Mouse (Mus musculus): Measurements from ENCODE around the gene Sec14l1. TPM values are rescaled to one million over a fixed set of nuclear protein-coding genes. Genes with fewer than 3 reads are reported as not detected.

Sec14l1 gene
- polyA plus RNA-seq, 1 experiment from 2014 or later, result 63.9 TPM

- no peak overlapping the region for H3K9ac ChIP-seq
- no peaks in the 10 kb centered on the region for H3K9me3 ChIP-seq
- no peaks in the 10 kb centered on the region for H3K4me1 ChIP-seq
- no peak for ATAC-seq (replicated peaks)
- 63% methylated on average over 21 of the region's 21 CpGs for WGBS
- no peak overlapping the region for H3K4me2 ChIP-seq
- H3K4me3 ChIP-seq, result no peak overlapping the region
- no peaks in the 10 kb centered on the region for H3K27me3 ChIP-seq (replicated peaks)
- H3K36me3 ChIP-seq (replicated peaks), result no peaks in the 10 kb centered on the region
- no peak overlapping the region for H3K27ac ChIP-seq
Observed at GRCm38 (mm10) chr11:117185076-117185933, 70.3 kb downstream of the Sec14l1 start.

- WGBS, result 71% methylated on average over 5 of the region's 5 CpGs
- Histone ChIP-seq H3K9me3 (no peaks in the 10 kb centered on the region), H3K4me1 (no peaks in the 10 kb centered on the region), H3K27me3 (replicated peaks) (no peaks in the 10 kb centered on the region), H3K36me3 (replicated peaks) (no peaks in the 10 kb centered on the region), H3K4me2 (no peak overlapping the region), H3K9ac (no peak overlapping the region), H3K4me3 (no peak overlapping the region), H3K27ac (no peak overlapping the region)
- ATAC-seq (replicated peaks), result no peak
Observed at GRCm38 (mm10) chr11:117191524-117191923, 76.6 kb downstream of the Sec14l1 start.

GRCm38 (mm10) chr11:117194475-117194937, 79.5 kb downstream of the Sec14l1 start:
- H3K27me3 ChIP-seq (replicated peaks), result peaks cover 15% of the 10 kb centered on the region
- H3K27ac ChIP-seq, result no peak overlapping the region
- no peak overlapping the region for H3K9ac ChIP-seq
- no peak for ATAC-seq (replicated peaks)
- peaks cover 5% of the 10 kb centered on the region for H3K4me1 ChIP-seq
- no peaks in the 10 kb centered on the region for H3K9me3 ChIP-seq
- H3K4me2 ChIP-seq, result no peak overlapping the region
- H3K4me3 ChIP-seq, result no peak overlapping the region
- WGBS, result 73% methylated on average over 11 of the region's 11 CpGs
- H3K36me3 ChIP-seq (replicated peaks), result no peaks in the 10 kb centered on the region

- Histone ChIP-seq H3K4me2 (no peak overlapping the region), H3K9ac (no peak overlapping the region), H3K27me3 (replicated peaks) (peaks cover 24% of the 10 kb centered on the region), H3K9me3 (no peaks in the 10 kb centered on the region), H3K4me1 (peaks cover 10% of the 10 kb centered on the region), H3K36me3 (replicated peaks) (no peaks in the 10 kb centered on the region), H3K4me3 (no peak overlapping the region), H3K27ac (no peak overlapping the region)
- 91% methylated on average over 6 of the region's 6 CpGs for WGBS
- no peak for ATAC-seq (replicated peaks)
Observed at GRCm38 (mm10) chr11:117195616-117196015, 80.6 kb downstream of the Sec14l1 start.

GRCm38 (mm10) chr11:117196681-117197080, 81.7 kb downstream of the Sec14l1 start:
- 93% methylated on average over 7 of the region's 7 CpGs for WGBS
- H3K4me2 ChIP-seq, result no peak overlapping the region
- no peaks in the 10 kb centered on the region for H3K9me3 ChIP-seq
- peaks cover 33% of the 10 kb centered on the region for H3K27me3 ChIP-seq (replicated peaks)
- H3K9ac ChIP-seq, result no peak overlapping the region
- ATAC-seq (replicated peaks), result no peak
- H3K27ac ChIP-seq, result no peak overlapping the region
- H3K4me3 ChIP-seq, result no peak overlapping the region
- H3K4me1 ChIP-seq, result peaks cover 10% of the 10 kb centered on the region
- no peaks in the 10 kb centered on the region for H3K36me3 ChIP-seq (replicated peaks)

- Histone ChIP-seq H3K4me2 (no peak overlapping the region), H3K4me3 (no peak overlapping the region), H3K36me3 (replicated peaks) (no peaks in the 10 kb centered on the region), H3K27me3 (replicated peaks) (peaks cover 33% of the 10 kb centered on the region), H3K9me3 (no peaks in the 10 kb centered on the region), H3K9ac (no peak overlapping the region), H3K27ac (no peak overlapping the region), H3K4me1 (peaks cover 10% of the 10 kb centered on the region)
- WGBS, result 94% methylated on average over 5 of the region's 5 CpGs
- no peak for ATAC-seq (replicated peaks)
Observed at GRCm38 (mm10) chr11:117198122-117198521, 83.2 kb downstream of the Sec14l1 start.

- peak within 1 kb of the TSS; percentile 9 for H3K9ac ChIP-seq
- H3K27me3 ChIP-seq (replicated peaks), result peaks cover 33% of the 10 kb centered on the region
- H3K27ac ChIP-seq, result no peak within 1 kb of the TSS
- H3K36me3 ChIP-seq (replicated peaks), result no peaks in the 10 kb centered on the region
- peak within 1 kb of the TSS; percentile 31 for H3K4me3 ChIP-seq
- peaks cover 10% of the 10 kb centered on the region for H3K4me1 ChIP-seq
- H3K4me2 ChIP-seq, result peak within 1 kb of the TSS; percentile 55
- WGBS, result 2% methylated on average over 70 of the region's 70 CpGs
- no peaks in the 10 kb centered on the region for H3K9me3 ChIP-seq
- no peak for ATAC-seq (replicated peaks)
Observed at GRCm38 (mm10) chr11:117199282-117200175, 84.6 kb downstream of the Sec14l1 start, which contains the start of gene Sept9. TSS of gene Sept9 (plus strand) at chr11:117199661.

GRCm38 (mm10) chr11:117201846-117202245, 86.9 kb downstream of the Sec14l1 start:
- Histone ChIP-seq H3K36me3 (replicated peaks) (no peaks in the 10 kb centered on the region), H3K4me2 (no peak overlapping the region), H3K4me3 (no peak overlapping the region), H3K27ac (no peak overlapping the region), H3K27me3 (replicated peaks) (peaks cover 33% of the 10 kb centered on the region), H3K9ac (no peak overlapping the region), H3K4me1 (peaks cover 10% of the 10 kb centered on the region), H3K9me3 (no peaks in the 10 kb centered on the region)
- no peak for ATAC-seq (replicated peaks)
- 88% methylated on average over 12 of the region's 12 CpGs for WGBS

- Histone ChIP-seq H3K9me3 (no peaks in the 10 kb centered on the region), H3K4me3 (no peak overlapping the region), H3K27me3 (replicated peaks) (peaks cover 17% of the 10 kb centered on the region), H3K36me3 (replicated peaks) (no peaks in the 10 kb centered on the region), H3K9ac (no peak overlapping the region), H3K27ac (no peak overlapping the region), H3K4me1 (peaks cover 4% of the 10 kb centered on the region), H3K4me2 (no peak overlapping the region)
- no peak for ATAC-seq (replicated peaks)
- WGBS, result 92% methylated on average over 8 of the region's 8 CpGs
Observed at GRCm38 (mm10) chr11:117204606-117205005, 89.6 kb downstream of the Sec14l1 start.

GRCm38 (mm10) chr11:117205042-117205441, 90.1 kb downstream of the Sec14l1 start:
- H3K4me3 ChIP-seq, result no peak overlapping the region
- no peaks in the 10 kb centered on the region; the same call in 1 of the 2 replicates for H3K4me1 ChIP-seq
- H3K9ac ChIP-seq, result no peak overlapping the region
- no peak for ATAC-seq (replicated peaks)
- no peak overlapping the region for H3K27ac ChIP-seq
- no peaks in the 10 kb centered on the region for H3K36me3 ChIP-seq (replicated peaks)
- peaks cover 13% of the 10 kb centered on the region for H3K27me3 ChIP-seq (replicated peaks)
- no peaks in the 10 kb centered on the region for H3K9me3 ChIP-seq
- 77% methylated on average over 6 of the region's 6 CpGs for WGBS
- H3K4me2 ChIP-seq, result no peak overlapping the region

GRCm38 (mm10) chr11:117205447-117205846, 90.5 kb downstream of the Sec14l1 start:
- H3K4me2 ChIP-seq, result no peak overlapping the region
- H3K36me3 ChIP-seq (replicated peaks), result no peaks in the 10 kb centered on the region
- no peak overlapping the region for H3K4me3 ChIP-seq
- H3K27ac ChIP-seq, result no peak overlapping the region
- ATAC-seq (replicated peaks), result no peak
- H3K27me3 ChIP-seq (replicated peaks), result peaks cover 10% of the 10 kb centered on the region
- no peak overlapping the region for H3K9ac ChIP-seq
- 79% methylated on average over 9 of the region's 9 CpGs for WGBS
- no peaks in the 10 kb centered on the region for H3K4me1 ChIP-seq
- H3K9me3 ChIP-seq, result no peaks in the 10 kb centered on the region

- no peaks in the 10 kb centered on the region for H3K4me1 ChIP-seq
- no peak overlapping the region for H3K9ac ChIP-seq
- H3K4me3 ChIP-seq, result no peak overlapping the region
- H3K36me3 ChIP-seq (replicated peaks), result no peaks in the 10 kb centered on the region
- H3K9me3 ChIP-seq, result no peaks in the 10 kb centered on the region
- no peak overlapping the region for H3K27ac ChIP-seq
- 64% methylated on average over 5 of the region's 5 CpGs for WGBS
- no peak for ATAC-seq (replicated peaks)
- no peaks in the 10 kb centered on the region for H3K27me3 ChIP-seq (replicated peaks)
- H3K4me2 ChIP-seq, result no peak overlapping the region
Observed at GRCm38 (mm10) chr11:117207436-117207835, 92.5 kb downstream of the Sec14l1 start.
